Mouse (Mus musculus) lung, embryonic 14.5 days (tissue): ENCODE measurements around the gene Itgb8. TPM values are rescaled to one million over a fixed set of nuclear protein-coding genes. Genes with fewer than 3 reads are reported as not detected.
A peak's percentile ranks its signal among the peaks of the same experiment; 100 is the strongest.

Source experiments
- ATAC-seq: fragments of 200-750 bp; cut with Nextera tagmentation; 2 replicates; pipeline ENCODE4 v1.8.0; 2017; ENCODE audit warnings: mild to moderate bottlenecking, moderate TSS enrichment, moderate library complexity; ENCODE audit not compliant: insufficient read depth
- DNase-seq: peaks from one replicate; pipeline ENCODE4 v3.0.0-alpha.2; 2015
- H3K27ac ChIP-seq: fragments of 300-500 bp; sonication (generic); 2 replicates; pipeline ENCODE4 v1.5.1; 2014; ENCODE audit warnings: low read depth, mild to moderate bottlenecking, moderate library complexity
- H3K27me3 ChIP-seq: fragments of 300-500 bp; sonication (generic); 2 replicates; pipeline ENCODE4 v1.6.1; 2014; ENCODE audit warnings: low read length, control low read depth; ENCODE audit not compliant: insufficient read depth
- H3K36me3 ChIP-seq: fragments of 300-500 bp; sonication (generic); 2 replicates; pipeline ENCODE4 v1.6.1; 2014; ENCODE audit warnings: control low read depth; ENCODE audit not compliant: insufficient read depth
- H3K4me1 ChIP-seq: fragments of 300-500 bp; sonication (generic); 2 replicates; pipeline ENCODE4 v1.6.1; 2014; ENCODE audit warnings: antibody characterized with exemption, control low read depth; ENCODE audit not compliant: insufficient read depth
- H3K4me2 ChIP-seq: fragments of 300-500 bp; sonication (generic); 2 replicates; pipeline ENCODE4 v1.6.1; 2014; ENCODE audit warnings: mild to moderate bottlenecking
- H3K4me3 ChIP-seq: fragments of 300-500 bp; sonication (generic); 2 replicates; pipeline ENCODE4 v1.5.1; 2014; ENCODE audit warnings: low read depth, low read length
- H3K9ac ChIP-seq: fragments of 300-500 bp; sonication (generic); 2 replicates; pipeline ENCODE4 v1.6.1; 2014
- H3K9me3 ChIP-seq: fragments of 300-500 bp; sonication (generic); 2 replicates; pipeline ENCODE4 v1.6.1; 2016; ENCODE audit warnings: low read depth, low read length, control low read depth
- CTCF ChIP-seq: IDR thresholded peaks from 2 replicates; pipeline ENCODE4 v1.5.1; 2016; ENCODE audit warnings: antibody characterized with exemption, low read depth
- WGBS: fragments of 180-500 bp; shearing (Covaris S2); extraction: QIAGEN DNeasy Blood & Tissue Kit; methylation state at CpG from one replicate; pipeline ENCODE4 v1.1.7; 2014; 5-methylcytosine and 5-hydroxymethylcytosine counted together
- polyA plus RNA-seq: library from polyadenylated mRNA; unstranded; fragments of >200 nt; fragmentation: Nextera tagmentation; extraction: Ambion mirVana; gene quantifications from 2 replicates; pipeline ENCODE4 v1.2.1, GENCODE M21; 2014

Gene Itgb8
- polyA plus RNA-seq, 1 experiment from 2014 or later: 4.6 TPM

- no peak for TF ChIP-seq CTCF
- WGBS: 87% methylated on average over 2 of the region's 2 CpGs
- Histone ChIP-seq H3K4me1 (no peaks in the 10 kb centered on the region), H3K36me3 (no peaks in the 10 kb centered on the region), H3K27me3 (no peaks in the 10 kb centered on the region), H3K4me3 (no peak overlapping the region), H3K4me2 (no peak overlapping the region), H3K27ac (no peak overlapping the region), H3K9ac (no peak overlapping the region), H3K9me3 (no peaks in the 10 kb centered on the region)
- no peak for DNase-seq
- ATAC-seq: no peak
These were observed 29.1 kb downstream of the Itgb8 start for GRCm38 (mm10) chr12:119209384-119210072.

GRCm38 (mm10) chr12:119207464-119207801 lies 31.2 kb downstream of the Itgb8 start:
- no peak for DNase-seq
- H3K4me1 ChIP-seq: no peaks in the 10 kb centered on the region
- ATAC-seq: no peak
- no peaks in the 10 kb centered on the region for H3K9me3 ChIP-seq
- no peak overlapping the region for H3K4me2 ChIP-seq
- no peaks in the 10 kb centered on the region for H3K36me3 ChIP-seq
- 65% methylated on average over 1 of the region's 1 CpGs for WGBS
- H3K27me3 ChIP-seq: no peaks in the 10 kb centered on the region
- H3K9ac ChIP-seq: no peak overlapping the region
- no peak overlapping the region for H3K27ac ChIP-seq
- no peak for TF ChIP-seq CTCF
- no peak overlapping the region for H3K4me3 ChIP-seq

- 61% methylated on average over 6 of the region's 6 CpGs for WGBS
- DNase-seq (peak; percentile 62), ATAC-seq (0 out of 2 replicates have a peak, but pooled peaks have one; percentile 55)
- no peak overlapping the region for H3K4me3 ChIP-seq
- no peak overlapping the region for H3K27ac ChIP-seq
- no peak for TF ChIP-seq CTCF
- no peak overlapping the region for H3K9ac ChIP-seq
- H3K36me3 ChIP-seq: no peaks in the 10 kb centered on the region
- H3K9me3 ChIP-seq: no peaks in the 10 kb centered on the region
- no peak overlapping the region for H3K4me2 ChIP-seq
- H3K27me3 ChIP-seq: no peaks in the 10 kb centered on the region
- H3K4me1 ChIP-seq: no peaks in the 10 kb centered on the region
These were observed 31.7 kb downstream of the Itgb8 start for GRCm38 (mm10) chr12:119206711-119207463.

- H3K27me3 ChIP-seq: no peaks in the 10 kb centered on the region
- no peak overlapping the region for H3K4me2 ChIP-seq
- 42% methylated on average over 2 of the region's 2 CpGs for WGBS
- H3K9ac ChIP-seq: no peak overlapping the region
- ATAC-seq: no peak
- TF ChIP-seq CTCF: no peak
- no peaks in the 10 kb centered on the region for H3K4me1 ChIP-seq
- no peak for DNase-seq
- H3K4me3 ChIP-seq: no peak overlapping the region
- H3K9me3 ChIP-seq: no peaks in the 10 kb centered on the region
- H3K36me3 ChIP-seq: no peaks in the 10 kb centered on the region
- H3K27ac ChIP-seq: no peak overlapping the region
These were observed 34.2 kb downstream of the Itgb8 start for GRCm38 (mm10) chr12:119204411-119204810.

GRCm38 (mm10) chr12:119202766-119203165 lies 35.8 kb downstream of the Itgb8 start:
- Histone ChIP-seq H3K27ac (no peak overlapping the region), H3K4me3 (no peak overlapping the region), H3K36me3 (no peaks in the 10 kb centered on the region; the same call in 1 of the 2 replicates), H3K4me1 (no peaks in the 10 kb centered on the region), H3K4me2 (no peak overlapping the region), H3K27me3 (no peaks in the 10 kb centered on the region), H3K9ac (no peak overlapping the region), H3K9me3 (no peaks in the 10 kb centered on the region)
- 67% methylated on average over 2 of the region's 2 CpGs for WGBS
- no peak for DNase-seq
- no peak for ATAC-seq
- TF ChIP-seq CTCF: no peak

- no peak overlapping the region for H3K4me2 ChIP-seq
- no peaks in the 10 kb centered on the region; the same call in 1 of the 2 replicates for H3K36me3 ChIP-seq
- no peak overlapping the region for H3K27ac ChIP-seq
- H3K4me1 ChIP-seq: peaks cover under 1% of the 10 kb centered on the region; the same call in 1 of the 2 replicates
- H3K9me3 ChIP-seq: no peaks in the 10 kb centered on the region
- TF ChIP-seq CTCF: no peak
- no peak overlapping the region for H3K4me3 ChIP-seq
- H3K27me3 ChIP-seq: no peaks in the 10 kb centered on the region
- DNase-seq: no peak
- no peak overlapping the region for H3K9ac ChIP-seq
- no peak for ATAC-seq
These were observed 43.5 kb downstream of the Itgb8 start for GRCm38 (mm10) chr12:119195145-119195544.

- H3K36me3 ChIP-seq: no peaks in the 10 kb centered on the region
- H3K4me3 ChIP-seq: no peak overlapping the region
- H3K9me3 ChIP-seq: no peaks in the 10 kb centered on the region
- DNase-seq (peak; percentile 77), ATAC-seq (peak; percentile 92)
- no peaks in the 10 kb centered on the region for H3K27me3 ChIP-seq
- no peak overlapping the region for H3K27ac ChIP-seq
- H3K9ac ChIP-seq: no peak overlapping the region
- WGBS: 31% methylated on average over 8 of the region's 8 CpGs
- peaks cover 7% of the 10 kb centered on the region for H3K4me1 ChIP-seq
- no peak for TF ChIP-seq CTCF
- H3K4me2 ChIP-seq: no peak overlapping the region
These were observed 48.8 kb downstream of the Itgb8 start for GRCm38 (mm10) chr12:119189814-119190213.
